Mouse (Mus musculus) liver, embryonic 13.5 days (tissue): ENCODE data around the gene Aff3. TPM values are rescaled to one million over a fixed set of nuclear protein-coding genes. Genes with fewer than 3 reads are reported as not detected.

ENCODE experiments used
- ATAC-seq: fragments of 200-750 bp; cut with Nextera tagmentation; 2 replicates; pipeline ENCODE4 v1.8.0; 2017; ENCODE audit warnings: low read depth, mild to moderate bottlenecking, moderate number of reproducible peaks, moderate library complexity
- DNase-seq: peaks from one replicate; pipeline ENCODE4 v3.0.0; 2022
- H3K27ac ChIP-seq: fragments of 300-500 bp; sonication (generic); 2 replicates; pipeline ENCODE4 v1.5.1; 2015; ENCODE audit warnings: moderate library complexity, mild to moderate bottlenecking, inconsistent platforms
- H3K27me3 ChIP-seq: fragments of 300-500 bp; sonication (generic); 2 replicates; pipeline ENCODE4 v1.6.1; 2015; ENCODE audit warnings: mild to moderate bottlenecking, inconsistent platforms
- H3K36me3 ChIP-seq: fragments of 300-500 bp; sonication (generic); 2 replicates; pipeline ENCODE4 v1.6.1; 2015; ENCODE audit warnings: mild to moderate bottlenecking, inconsistent platforms
- H3K4me1 ChIP-seq: fragments of 300-500 bp; sonication (generic); replicated peaks from 2 replicates; pipeline ENCODE4 v1.6.1; 2015; ENCODE audit warnings: inconsistent platforms
- H3K4me2 ChIP-seq: fragments of 300-500 bp; sonication (generic); 2 replicates; pipeline ENCODE4 v1.6.1; 2015; ENCODE audit warnings: inconsistent platforms, mild to moderate bottlenecking, moderate library complexity
- H3K4me3 ChIP-seq: fragments of 300-500 bp; sonication (generic); replicated peaks from 2 replicates; pipeline ENCODE4 v1.5.1; 2015; ENCODE audit warnings: mild to moderate bottlenecking, inconsistent platforms
- H3K9ac ChIP-seq: fragments of 300-500 bp; sonication (generic); 2 replicates; pipeline ENCODE4 v1.6.1; 2015; ENCODE audit warnings: mild to moderate bottlenecking, inconsistent platforms
- H3K9me3 ChIP-seq: fragments of 300-500 bp; sonication (generic); replicated peaks from 2 replicates; pipeline ENCODE4 v1.6.1; 2016; ENCODE audit warnings: inconsistent platforms
- WGBS: fragments of 180-500 bp; shearing (Covaris S2); methylation state at CpG from one replicate; pipeline ENCODE4 v1.1.7; 2015; ENCODE audit not compliant: insufficient replicate concordance; 5-methylcytosine and 5-hydroxymethylcytosine counted together
- polyA plus RNA-seq: library from polyadenylated mRNA; unstranded; fragments of >200 nt; fragmentation: Nextera tagmentation; extraction: Ambion mirVana; gene quantifications from 2 replicates; pipeline ENCODE4 v1.2.1, GENCODE M21; 2015

Aff3 gene
- polyA plus RNA-seq, 1 experiment from 2014 or later = 0.44 TPM

DNA sequence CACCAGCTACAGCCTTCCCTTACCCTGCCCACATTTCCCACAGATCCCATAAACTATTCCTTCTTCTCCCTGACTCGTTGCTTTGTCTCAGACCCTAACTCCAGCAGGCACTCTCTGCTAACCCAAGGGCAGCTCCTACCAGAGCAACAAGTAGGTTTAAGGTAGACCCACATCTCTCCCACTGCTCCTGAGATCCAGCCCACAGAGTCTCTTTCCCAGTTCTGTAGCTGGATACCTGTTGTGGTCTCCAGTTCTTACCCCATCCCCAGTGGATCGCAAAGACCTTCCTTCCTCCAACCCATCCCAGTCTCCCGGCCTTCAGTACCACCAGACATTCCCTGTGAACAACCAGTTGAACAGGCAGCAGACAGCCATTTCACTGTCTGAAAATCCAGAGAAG lies 7.0 kb upstream of the Aff3 start:
- DNase-seq (no peak), ATAC-seq (no peak)
- Histone ChIP-seq H3K4me3 (no peak overlapping the region), H3K9me3 (no peaks in the 10 kb centered on the region), H3K9ac (no peak overlapping the region), H3K4me2 (no peak overlapping the region), H3K27ac (no peak overlapping the region), H3K36me3 (no peaks in the 10 kb centered on the region), H3K27me3 (no peaks in the 10 kb centered on the region), H3K4me1 (peaks cover 8% of the 10 kb centered on the region)
- 54% methylated on average over 3 of the region's 3 CpGs for WGBS

DNA sequence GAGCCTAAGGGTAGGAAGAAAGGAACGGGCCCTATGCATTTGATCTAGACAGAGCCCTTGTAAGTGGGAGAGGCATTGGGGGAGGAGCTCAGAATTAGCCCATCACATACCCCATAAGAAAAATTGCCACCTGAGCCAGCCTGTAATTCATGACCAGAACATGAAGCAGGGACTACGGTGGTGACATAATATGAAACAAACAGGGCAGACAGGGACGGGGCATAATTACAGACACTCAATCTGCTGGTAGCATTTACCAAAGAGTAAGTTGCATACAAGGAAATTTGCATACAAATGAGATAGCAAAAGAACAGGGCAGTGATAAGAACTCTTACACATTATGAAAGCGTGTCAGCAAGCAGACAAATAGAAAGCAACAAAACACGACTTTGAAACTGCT lies 6.3 kb upstream of the Aff3 start:
- 62% methylated on average over 5 of the region's 5 CpGs for WGBS

DNA sequence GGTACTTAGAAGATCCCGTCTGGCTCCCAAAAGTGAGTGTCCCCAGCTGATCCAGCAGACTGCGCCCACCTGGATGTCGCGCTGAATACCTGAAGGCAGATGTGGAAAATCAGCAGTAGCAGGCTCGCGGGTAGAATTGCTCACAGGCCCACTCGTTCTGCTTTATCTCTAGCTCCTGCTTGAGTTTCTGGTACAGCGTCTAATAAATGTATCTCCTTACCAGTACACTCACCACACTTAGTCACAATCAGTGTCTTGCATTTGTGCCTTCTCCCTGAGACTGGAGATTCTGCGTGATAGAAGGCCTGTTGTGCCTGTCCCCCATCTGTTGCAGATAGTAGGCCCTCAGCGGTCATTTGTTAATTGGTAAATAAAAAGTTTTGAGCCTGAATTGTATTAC lies 3.6 kb upstream of the Aff3 start:
- no peak overlapping the region for H3K4me3 ChIP-seq
- H3K36me3 ChIP-seq = no peaks in the 10 kb centered on the region
- H3K4me1 ChIP-seq = peaks cover 12% of the 10 kb centered on the region
- H3K27me3 ChIP-seq = no peaks in the 10 kb centered on the region
- WGBS = 43% methylated on average over 10 of the region's 10 CpGs
- H3K9ac ChIP-seq = no peak overlapping the region
- H3K9me3 ChIP-seq = no peaks in the 10 kb centered on the region
- H3K27ac ChIP-seq = no peak overlapping the region
- DNase-seq = no peak
- ATAC-seq = no peak
- no peak overlapping the region for H3K4me2 ChIP-seq

More for the DNA sequence above, 6.3 kb upstream of the Aff3 start:
- no peaks in the 10 kb centered on the region for H3K27me3 ChIP-seq
- H3K27ac ChIP-seq = no peak overlapping the region
- no peaks in the 10 kb centered on the region for H3K36me3 ChIP-seq
- ATAC-seq (no peak), DNase-seq (no peak)
- H3K4me2 ChIP-seq = no peak overlapping the region
- H3K4me1 ChIP-seq = peaks cover 8% of the 10 kb centered on the region
- no peaks in the 10 kb centered on the region for H3K9me3 ChIP-seq
- no peak overlapping the region for H3K4me3 ChIP-seq
- no peak overlapping the region for H3K9ac ChIP-seq

DNA sequence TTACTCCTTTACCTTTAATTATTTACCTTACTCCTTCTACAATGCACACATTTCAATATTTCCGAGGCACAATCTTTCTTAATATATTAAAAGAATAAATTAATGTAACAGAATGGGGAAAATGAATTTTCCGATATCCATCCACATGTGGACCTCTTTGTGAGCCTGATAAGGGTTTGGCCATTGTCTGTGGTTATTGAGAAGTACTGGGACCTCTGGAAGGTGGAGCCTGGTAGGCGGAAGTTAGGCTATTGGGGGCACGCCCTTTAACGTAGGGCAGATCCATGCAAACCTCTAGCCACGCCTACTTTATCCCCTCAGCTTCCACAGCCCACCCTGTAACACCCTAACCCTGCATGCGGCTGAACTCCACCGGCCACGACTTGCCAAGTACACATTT lies 3.1 kb upstream of the Aff3 start:
- 46% methylated on average over 9 of the region's 9 CpGs for WGBS
- DNase-seq (no peak), ATAC-seq (no peak)
- peaks cover 12% of the 10 kb centered on the region for H3K4me1 ChIP-seq
- H3K36me3 ChIP-seq = no peaks in the 10 kb centered on the region
- no peak overlapping the region for H3K27ac ChIP-seq
- no peak overlapping the region for H3K9ac ChIP-seq
- H3K27me3 ChIP-seq = no peaks in the 10 kb centered on the region
- no peak overlapping the region for H3K4me3 ChIP-seq
- H3K9me3 ChIP-seq = no peaks in the 10 kb centered on the region
- H3K4me2 ChIP-seq = no peak overlapping the region

DNA sequence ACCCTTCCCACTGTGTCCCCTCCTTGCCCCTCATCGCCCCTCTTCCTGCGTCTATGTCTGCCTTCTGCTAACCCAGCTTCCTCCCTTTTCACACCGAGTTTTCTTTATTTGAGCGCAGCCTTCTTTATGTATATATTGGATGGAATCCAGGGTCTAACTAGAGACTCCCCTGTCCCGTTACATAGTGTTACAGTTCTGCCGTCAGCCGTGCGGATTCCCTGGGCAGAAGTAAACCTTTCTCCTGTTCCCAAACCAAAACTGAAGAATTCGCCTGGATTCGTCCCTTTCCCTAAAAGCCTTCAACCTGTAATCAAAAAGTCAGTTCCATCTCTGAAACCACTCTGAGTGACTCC lies 2.0 kb upstream of the Aff3 start:
- H3K4me1 ChIP-seq = peaks cover 12% of the 10 kb centered on the region
- no peak overlapping the region for H3K4me3 ChIP-seq
- DNase-seq (no peak), ATAC-seq (no peak)
- H3K36me3 ChIP-seq = no peaks in the 10 kb centered on the region
- 75% methylated on average over 10 of the region's 10 CpGs for WGBS
- H3K9me3 ChIP-seq = no peaks in the 10 kb centered on the region
- H3K4me2 ChIP-seq = no peak overlapping the region
- no peaks in the 10 kb centered on the region for H3K27me3 ChIP-seq
- H3K9ac ChIP-seq = no peak overlapping the region
- H3K27ac ChIP-seq = no peak overlapping the region

DNA sequence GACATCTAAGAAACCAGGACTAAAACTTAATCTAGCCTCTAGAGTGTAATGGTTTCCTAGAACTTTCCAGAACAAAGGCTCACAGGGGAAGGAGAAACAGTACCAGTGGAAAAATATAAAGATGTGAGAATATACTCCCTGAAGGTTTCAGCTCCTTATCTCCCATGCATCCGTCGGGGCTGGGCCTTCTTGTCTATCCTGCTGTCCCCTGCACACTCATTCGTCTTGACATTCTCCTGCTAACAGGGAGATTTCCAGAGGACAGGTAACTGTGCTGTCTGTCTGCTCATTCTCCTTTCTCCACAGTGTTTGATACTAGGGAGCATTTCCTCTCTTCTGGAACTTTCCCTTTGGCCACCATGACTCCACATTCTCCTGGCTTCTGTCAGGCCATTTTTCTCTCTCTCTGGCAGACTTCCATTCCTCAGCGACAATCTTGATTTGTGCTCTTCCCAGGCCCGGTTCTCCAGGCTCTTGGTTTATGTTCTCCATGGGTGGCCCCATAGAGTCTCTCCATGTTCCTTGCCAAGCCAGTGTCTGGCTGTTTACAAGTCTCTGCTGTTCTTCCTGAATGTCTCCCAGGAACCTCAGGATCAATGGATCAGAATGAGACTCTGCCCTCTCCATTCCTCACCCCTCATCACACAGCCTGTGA lies 1.5 kb upstream of the Aff3 start:
- H3K4me2 ChIP-seq = no peak overlapping the region
- H3K9ac ChIP-seq = no peak overlapping the region
- peaks cover 12% of the 10 kb centered on the region for H3K4me1 ChIP-seq
- H3K9me3 ChIP-seq = no peaks in the 10 kb centered on the region
- H3K4me3 ChIP-seq = no peak overlapping the region
- WGBS = 38% methylated on average over 5 of the region's 5 CpGs
- DNase-seq (no peak), ATAC-seq (no peak)
- H3K36me3 ChIP-seq = no peaks in the 10 kb centered on the region
- H3K27ac ChIP-seq = no peak overlapping the region
- H3K27me3 ChIP-seq = no peaks in the 10 kb centered on the region

DNA sequence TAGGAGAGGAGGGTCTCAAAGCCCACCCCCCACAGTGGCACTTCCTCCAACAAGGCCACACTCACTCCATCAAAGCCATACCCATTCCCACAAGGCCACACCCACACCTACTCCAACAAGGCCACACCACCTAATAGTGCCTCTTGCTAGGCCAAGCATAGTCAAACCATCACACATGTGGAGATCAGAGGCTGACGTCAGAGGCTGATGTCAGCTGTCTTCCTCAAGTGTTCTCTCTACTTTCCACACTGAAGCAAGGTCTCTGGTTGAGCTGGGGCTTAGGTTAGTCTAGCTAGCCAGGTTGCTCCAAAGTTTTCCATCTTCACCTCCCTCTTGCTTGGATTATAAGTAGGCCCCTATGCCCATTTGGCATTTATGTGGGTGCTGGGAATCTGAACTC lies 856 bp upstream of the Aff3 start:
- 54% methylated on average over 1 of the region's 1 CpGs for WGBS
- H3K27me3 ChIP-seq = no peaks in the 10 kb centered on the region
- no peak for ATAC-seq
- no peak for DNase-seq
- H3K4me1 ChIP-seq = peaks cover 12% of the 10 kb centered on the region
- no peaks in the 10 kb centered on the region for H3K36me3 ChIP-seq
- H3K4me3 ChIP-seq = no peak overlapping the region
- H3K27ac ChIP-seq = no peak overlapping the region
- no peaks in the 10 kb centered on the region for H3K9me3 ChIP-seq
- no peak overlapping the region for H3K9ac ChIP-seq
- H3K4me2 ChIP-seq = no peak overlapping the region

DNA sequence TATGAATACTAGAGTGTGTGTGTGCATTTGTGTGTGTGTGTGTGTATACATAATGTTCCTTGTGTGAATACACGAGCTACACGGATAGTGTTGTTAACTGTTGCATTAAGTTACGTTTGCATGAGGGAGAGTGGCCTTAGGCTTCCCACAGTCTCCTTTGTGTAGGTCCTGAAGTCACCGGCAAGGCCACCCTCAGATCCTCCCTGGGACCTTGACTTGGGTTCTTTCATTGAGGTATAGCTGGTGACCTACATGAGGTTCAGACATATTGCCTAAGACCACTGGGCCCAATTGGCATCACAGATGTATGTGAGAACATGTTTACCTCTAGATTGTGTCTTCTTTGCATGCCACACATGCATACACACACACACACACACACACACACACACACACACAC lies 494 bp downstream of the Aff3 start:
- peaks cover 12% of the 10 kb centered on the region for H3K4me1 ChIP-seq
- H3K27ac ChIP-seq = no peak overlapping the region
- DNase-seq = no peak
- H3K9me3 ChIP-seq = no peaks in the 10 kb centered on the region
- H3K4me3 ChIP-seq = no peak overlapping the region
- no peak overlapping the region for H3K4me2 ChIP-seq
- no peaks in the 10 kb centered on the region for H3K27me3 ChIP-seq
- whole genome bisulfite sequencing = 62% methylated on average over 4 of the region's 4 CpGs
- H3K9ac ChIP-seq = no peak overlapping the region
- no peaks in the 10 kb centered on the region for H3K36me3 ChIP-seq
- ATAC-seq = no peak

DNA sequence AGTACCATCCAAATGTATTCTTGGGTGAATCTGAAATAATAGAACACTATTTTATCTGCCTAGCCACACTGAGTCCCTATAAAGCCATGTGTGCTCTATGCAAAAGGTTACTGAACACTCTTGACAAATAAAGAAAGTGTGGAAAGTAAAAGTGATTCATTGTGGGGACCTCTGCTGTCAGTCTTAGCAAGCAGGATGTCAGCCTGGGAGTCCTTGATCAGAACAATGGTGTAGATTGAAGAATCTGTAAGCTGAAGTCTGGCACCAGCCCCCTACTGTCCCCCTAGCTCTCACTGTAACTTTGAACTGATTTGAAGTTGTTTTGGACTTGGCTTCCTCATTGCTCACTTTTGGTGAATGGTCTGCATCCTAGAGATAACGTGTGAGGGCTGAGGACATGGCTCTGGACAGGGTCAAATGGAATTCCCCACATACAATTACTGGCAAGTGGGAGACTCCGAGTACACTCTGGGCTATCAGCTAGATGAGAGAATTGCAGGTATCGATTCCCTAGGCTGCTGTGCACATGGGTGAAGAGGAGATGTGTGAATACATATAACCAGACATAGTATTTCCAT lies 2.0 kb downstream of the Aff3 start:
- no peaks in the 10 kb centered on the region for H3K9me3 ChIP-seq
- no peaks in the 10 kb centered on the region for H3K36me3 ChIP-seq
- 31% methylated on average over 3 of the region's 3 CpGs for WGBS
- no peak overlapping the region for H3K9ac ChIP-seq
- 0 out of 2 replicates have a peak, but pooled peaks cover 4% of the 10 kb centered on the region for H3K4me1 ChIP-seq
- no peak overlapping the region for H3K4me2 ChIP-seq
- no peak overlapping the region for H3K27ac ChIP-seq
- ATAC-seq (no peak), DNase-seq (no peak)
- H3K4me3 ChIP-seq = no peak overlapping the region
- no peaks in the 10 kb centered on the region for H3K27me3 ChIP-seq

DNA sequence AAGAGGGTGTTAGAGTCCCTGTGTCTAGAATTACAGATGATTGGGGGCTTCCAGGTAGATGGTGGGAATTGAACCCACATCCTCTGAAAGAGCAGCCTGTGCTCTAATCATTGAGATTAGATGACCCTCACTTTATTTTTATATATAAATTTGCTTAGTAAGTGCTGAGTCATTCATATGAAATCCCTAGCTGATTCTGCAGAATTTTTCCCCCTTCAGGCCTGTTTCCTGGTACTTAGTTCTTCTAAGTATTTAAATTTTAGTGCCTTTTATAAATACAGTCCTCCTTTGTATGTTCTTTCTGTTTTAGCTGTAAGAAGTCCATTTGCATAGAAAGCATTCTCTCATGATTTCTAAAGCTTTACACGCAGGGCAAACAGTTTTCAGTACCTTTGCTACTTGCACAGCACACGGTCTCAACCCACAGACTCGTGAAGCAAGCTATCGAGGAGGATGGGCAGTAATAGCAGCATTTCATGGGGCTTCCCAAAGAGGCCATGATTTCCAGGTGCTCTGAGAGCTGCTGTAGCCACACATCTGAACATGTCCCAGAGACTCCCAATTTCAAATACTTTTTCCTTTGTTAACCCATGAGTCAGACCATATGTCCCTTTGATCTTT lies 5.7 kb downstream of the Aff3 start:
- 68% methylated on average over 4 of the region's 4 CpGs for WGBS
- no peak overlapping the region for H3K9ac ChIP-seq
- no peaks in the 10 kb centered on the region for H3K27me3 ChIP-seq
- H3K27ac ChIP-seq = no peak overlapping the region
- DNase-seq = no peak
- no peak for ATAC-seq
- no peaks in the 10 kb centered on the region for H3K9me3 ChIP-seq
- no peak overlapping the region for H3K4me3 ChIP-seq
- no peaks in the 10 kb centered on the region for H3K36me3 ChIP-seq
- H3K4me2 ChIP-seq = no peak overlapping the region
- no peaks in the 10 kb centered on the region for H3K4me1 ChIP-seq

DNA sequence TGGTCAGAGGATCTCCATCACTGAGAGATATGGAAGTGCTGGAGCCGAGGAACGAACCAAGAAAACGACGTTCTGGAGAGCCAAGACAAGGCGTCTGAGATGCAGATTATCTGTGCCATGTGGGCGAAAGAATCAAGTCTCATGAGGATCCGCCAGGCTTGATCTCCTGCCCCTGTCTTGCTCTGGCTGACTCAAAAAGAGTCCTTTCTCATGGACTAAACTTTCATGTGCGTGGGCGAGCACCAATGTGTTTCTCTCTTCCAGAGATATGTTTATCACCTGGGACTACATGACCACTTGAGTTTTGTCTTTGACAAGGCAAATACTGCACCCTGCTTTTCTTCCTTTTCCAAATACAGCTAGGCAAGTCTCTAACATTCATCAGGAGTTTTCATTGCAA lies 6.4 kb downstream of the Aff3 start:
- no peaks in the 10 kb centered on the region for H3K4me1 ChIP-seq
- WGBS = 64% methylated on average over 9 of the region's 9 CpGs
- H3K27ac ChIP-seq = no peak overlapping the region
- H3K27me3 ChIP-seq = no peaks in the 10 kb centered on the region
- ATAC-seq = no peak
- no peak for DNase-seq
- H3K9ac ChIP-seq = no peak overlapping the region
- no peak overlapping the region for H3K4me2 ChIP-seq
- no peaks in the 10 kb centered on the region for H3K36me3 ChIP-seq
- no peak overlapping the region for H3K4me3 ChIP-seq
- no peaks in the 10 kb centered on the region for H3K9me3 ChIP-seq

DNA sequence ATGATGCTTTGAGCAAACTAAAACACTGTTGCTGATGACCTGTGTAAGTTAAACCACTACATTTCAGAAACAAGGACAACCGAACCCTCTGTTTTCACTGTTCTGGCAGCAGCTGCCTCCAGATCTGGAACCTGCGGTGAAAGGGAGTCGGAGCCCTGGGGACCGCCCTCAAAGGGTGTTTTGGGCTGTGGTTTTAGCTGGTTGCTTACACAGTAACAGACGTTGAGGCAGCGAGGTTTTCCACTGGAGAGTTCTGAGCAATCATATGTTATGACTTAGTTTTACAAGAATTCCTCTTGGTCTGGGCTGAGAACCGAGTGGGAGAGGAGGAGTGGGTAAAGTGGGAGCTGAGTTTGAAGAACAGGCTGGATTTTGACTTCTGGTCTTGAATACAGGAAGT lies 7.1 kb downstream of the Aff3 start:
- Histone ChIP-seq H3K9ac (no peak overlapping the region), H3K4me3 (no peak overlapping the region), H3K36me3 (no peaks in the 10 kb centered on the region), H3K27ac (no peak overlapping the region), H3K9me3 (no peaks in the 10 kb centered on the region), H3K4me2 (no peak overlapping the region), H3K4me1 (no peaks in the 10 kb centered on the region), H3K27me3 (no peaks in the 10 kb centered on the region)
- DNase-seq (no peak), ATAC-seq (no peak)
- 39% methylated on average over 7 of the region's 7 CpGs for WGBS
